Mouse (Mus musculus): Measurements from ENCODE around the gene Psmc2. TPM values are rescaled to one million over a fixed set of nuclear protein-coding genes. Genes with fewer than 3 reads are reported as not detected.

Gene Psmc2
- total and polyA plus RNA-seq, 3 experiments, result 87.4 to 208 (median 115) TPM

- no peaks in the 10 kb centered on the region for H3K9me3 ChIP-seq (replicated peaks; ENCODE audit: low read length)
- in situ Hi-C loops (cut with MboI; ENCODE audit: low pct_ligation_motif_present, low pct_unique_long_range_greater_than_20kb, low sequenced_read_pairs) (no loop called here), dilution Hi-C loops (cut with MboI; ENCODE audit: extremely low pct_ligation_motif_present, extremely low pct_unique_long_range_greater_than_20kb, low sequenced_read_pairs) (no loop called here)
- H3K4me3 ChIP-seq (replicated peaks in 1 of 3; ENCODE audit: low read depth in 2 of 3, low read length in 2 of 3, poor library complexity in 1 of 3), result no peak overlapping the region
- peaks cover 64 to 74% of the 10 kb centered on the region in 2 experiments for H3K36me3 ChIP-seq (replicated peaks in 1 of 2; ENCODE audit: control insufficient read depth in 1 of 2, insufficient read depth in 1 of 2, low read length in 1 of 2)
- H3K4me1 ChIP-seq (ENCODE audit: control insufficient read depth in 1 of 2, insufficient read depth in 2 of 2), result no peaks in the 10 kb centered on the region
- TF ChIP-seq JUN (IDR thresholded peaks at IDR 0.05; ENCODE audit: insufficient read depth, low read depth, low read length) (no peak), EP300 (IDR thresholded peaks at IDR 0.05; ENCODE audit: low read length) (no peak), JUND (conservative IDR thresholded peaks at IDR 0.05; ENCODE audit: low read depth, low read length) (no peak), HCFC1 (IDR thresholded peaks at IDR 0.05; ENCODE audit: low read depth, low read length) (no peak), MAFK (IDR thresholded peaks at IDR 0.05; ENCODE audit: insufficient replicate concordance, low read length) (no peak), ZC3H11A (IDR thresholded peaks at IDR 0.05; ENCODE audit: low read depth, low read length) (no peak), POLR2AphosphoS2 (IDR thresholded peaks at IDR 0.05; ENCODE audit: low read depth, low read length) (no peak), USF2 (conservative IDR thresholded peaks at IDR 0.05; ENCODE audit: low read depth, low read length) (no peak), NRF1 (IDR thresholded peaks at IDR 0.05; ENCODE audit: low read depth, low read length) (no peak), RAD21 (IDR thresholded peaks at IDR 0.05; ENCODE audit: low read depth, low read length) (no peak), TBP (conservative IDR thresholded peaks at IDR 0.05; ENCODE audit: low read depth, low read length) (no peak), PAX5 (IDR thresholded peaks at IDR 0.05; ENCODE audit: low read length) (no peak), USF1 (IDR thresholded peaks at IDR 0.05; ENCODE audit: low read depth, low read length) (no peak), SMC3 (IDR thresholded peaks at IDR 0.05; ENCODE audit: low read depth, low read length) (no peak), CHD1 (IDR thresholded peaks at IDR 0.05; ENCODE audit: low read depth, low read length) (no peak), POLR2A (IDR thresholded peaks at IDR 0.05; ENCODE audit: low read depth, low read length) (no peak), ZNF384 (IDR thresholded peaks at IDR 0.05; ENCODE audit: low read depth, low read length) (no peak), ETS1 (conservative IDR thresholded peaks at IDR 0.05; ENCODE audit: low read depth, low read length) (no peak)
- H3K9ac ChIP-seq (ENCODE audit: insufficient read depth, low read depth), result no peak overlapping the region
- no peak overlapping the region for H3K27ac ChIP-seq (ENCODE audit: insufficient read depth, low read depth)
- no peak overlapping the region for H3K4me2 ChIP-seq (ENCODE audit: insufficient read depth, low read depth, poor library complexity, severe bottlenecking)
- no peak for DNase-seq (ENCODE audit: extremely low read depth)
- H3K79me2 ChIP-seq (replicated peaks; ENCODE audit: control insufficient read depth, extremely low read depth, insufficient read depth, poor library complexity, severe bottlenecking), result no peaks in the 10 kb centered on the region
- H3K27me3 ChIP-seq (replicated peaks), result no peaks in the 10 kb centered on the region
Observed at GRCm38 (mm10) chr5:21769841-21770240, 15.2 kb upstream of the Psmc2 start.

GRCm38 (mm10) chr5:21776491-21776890, 8.6 kb upstream of the Psmc2 start:
- in situ Hi-C loops (cut with MboI; ENCODE audit: low pct_ligation_motif_present, low pct_unique_long_range_greater_than_20kb, low sequenced_read_pairs) (no loop called here), dilution Hi-C loops (cut with MboI; ENCODE audit: extremely low pct_ligation_motif_present, extremely low pct_unique_long_range_greater_than_20kb, low sequenced_read_pairs) (no loop called here)
- Histone ChIP-seq H3K27ac (ENCODE audit: insufficient read depth, low read depth) (no peak overlapping the region), H3K9ac (ENCODE audit: insufficient read depth, low read depth) (no peak overlapping the region), H3K9me3 (replicated peaks; ENCODE audit: low read length) (no peaks in the 10 kb centered on the region), H3K27me3 (replicated peaks) (no peaks in the 10 kb centered on the region), H3K4me2 (ENCODE audit: insufficient read depth, low read depth, poor library complexity, severe bottlenecking) (no peak overlapping the region), H3K36me3 (replicated peaks in 1 of 2; ENCODE audit: control insufficient read depth in 1 of 2, insufficient read depth in 1 of 2, low read length in 1 of 2) (peaks cover 64 to 77% of the 10 kb centered on the region in 2 experiments), H3K4me1 (ENCODE audit: control insufficient read depth in 1 of 2, insufficient read depth in 2 of 2) (no peaks in the 10 kb centered on the region), H3K4me3 (replicated peaks in 1 of 3; ENCODE audit: low read depth in 2 of 3, low read length in 2 of 3, poor library complexity in 1 of 3) (no peak overlapping the region), H3K79me2 (replicated peaks; ENCODE audit: control insufficient read depth, extremely low read depth, insufficient read depth, poor library complexity, severe bottlenecking) (peaks cover 12% of the 10 kb centered on the region; the same call in 1 of the 2 replicates)
- no peak for TF ChIP-seq CHD1 (IDR thresholded peaks at IDR 0.05; ENCODE audit: low read depth, low read length)
- no peak for TF ChIP-seq CHD2 (IDR thresholded peaks at IDR 0.05; ENCODE audit: low read length)
- no peak for TF ChIP-seq ETS1 (conservative IDR thresholded peaks at IDR 0.05; ENCODE audit: low read depth, low read length)
- no peak for TF ChIP-seq MAFK (IDR thresholded peaks at IDR 0.05; ENCODE audit: insufficient replicate concordance, low read length)
- no peak for TF ChIP-seq NELFE (IDR thresholded peaks at IDR 0.05; ENCODE audit: low read depth, low read length)
- TF ChIP-seq ZC3H11A (IDR thresholded peaks at IDR 0.05; ENCODE audit: low read depth, low read length), result no peak
- TF ChIP-seq USF2 (conservative IDR thresholded peaks at IDR 0.05; ENCODE audit: low read depth, low read length), result no peak
- no peak for TF ChIP-seq ZNF384 (IDR thresholded peaks at IDR 0.05; ENCODE audit: low read depth, low read length)
- TF ChIP-seq ELF1 (IDR thresholded peaks at IDR 0.05; ENCODE audit: low read depth, low read length), result no peak
- no peak for TF ChIP-seq SMC3 (IDR thresholded peaks at IDR 0.05; ENCODE audit: low read depth, low read length)
- no peak for TF ChIP-seq MAZ (IDR thresholded peaks at IDR 0.05; ENCODE audit: low read depth, low read length)
- TF ChIP-seq UBTF (IDR thresholded peaks at IDR 0.05; ENCODE audit: low read depth, low read length), result no peak
- no peak for TF ChIP-seq BHLHE40 (IDR thresholded peaks at IDR 0.05; ENCODE audit: low read depth, low read length)
- no peak for DNase-seq (ENCODE audit: extremely low read depth)

All from CH12.LX (cell line).